Mouse (Mus musculus): Measurements from ENCODE around the gene Klhl42. TPM values are rescaled to one million over a fixed set of nuclear protein-coding genes. Genes with fewer than 3 reads are reported as not detected.

The Klhl42 gene
- polyA plus RNA-seq (2015; fragmentation: Nextera tagmentation; extraction: Ambion mirVana), result 5.2 and 5.8 TPM in 2 replicates

DNA sequence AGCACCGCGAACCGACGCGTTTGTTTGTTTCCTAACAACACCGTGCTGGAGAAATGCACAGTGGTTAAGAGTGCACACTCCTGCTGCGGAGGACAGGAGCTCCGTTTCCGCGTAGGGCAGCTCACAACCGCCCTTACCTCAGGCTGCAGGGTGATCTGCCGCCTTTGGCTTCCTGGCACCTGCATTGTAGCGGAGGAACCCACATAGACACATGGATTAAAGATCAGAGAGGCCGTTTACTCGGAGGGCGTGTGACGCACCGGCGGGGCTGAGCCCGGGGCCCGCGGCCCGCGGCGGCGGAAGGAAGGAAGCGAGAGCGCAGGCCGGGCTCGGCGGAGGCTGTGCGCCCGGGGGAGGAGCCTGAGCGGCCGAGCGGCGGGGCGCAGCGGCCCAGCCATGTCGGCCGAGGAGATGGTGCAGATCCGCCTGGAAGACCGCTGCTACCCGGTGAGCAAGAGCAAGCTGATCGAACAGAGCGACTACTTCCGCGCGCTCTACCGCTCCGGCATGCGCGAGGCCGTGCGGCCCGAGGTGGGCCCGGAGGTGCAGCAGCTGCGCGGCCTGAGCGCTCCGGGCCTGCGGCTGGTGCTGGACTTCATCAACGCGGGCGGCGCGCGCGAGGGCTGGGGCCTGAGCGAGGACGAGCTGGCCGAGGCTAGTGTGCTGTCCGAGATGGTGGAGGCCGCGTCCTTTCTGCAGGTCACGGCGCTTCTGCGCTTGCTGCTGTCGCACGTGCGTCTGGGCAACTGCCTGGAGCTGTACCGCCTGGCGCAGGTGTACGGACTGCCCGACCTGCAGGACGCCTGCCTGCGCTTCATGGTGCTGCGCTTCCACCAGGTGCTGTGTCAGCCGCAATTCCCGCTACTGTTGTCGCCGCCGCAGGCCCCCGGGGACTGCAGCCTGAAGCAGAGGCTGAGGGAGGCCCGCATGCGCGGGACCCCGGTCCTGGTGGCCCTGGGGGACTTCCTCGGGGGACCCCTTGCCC lies at the start of gene Klhl42:
Gene Klhl42 (plus strand): TSS at position 244 of the 985 bp plus-strand sequence.
- 0 out of 2 replicates have a peak, but pooled peaks cover 6% of the 10 kb centered on the region for H3K27me3 ChIP-seq
- ATAC-seq, result peak; percentile 90
- peak within 1 kb of the TSS; percentile 69 for H3K4me3 ChIP-seq (replicated peaks)
- H3K36me3 ChIP-seq, result no peaks in the 10 kb centered on the region
- peak within 1 kb of the TSS; percentile 88 for H3K4me2 ChIP-seq (replicated peaks)
- under 1% methylated on average over 82 of the region's 99 CpGs for WGBS
- no peaks in the 10 kb centered on the region for H3K9me3 ChIP-seq
- H3K27ac ChIP-seq, result peak within 1 kb of the TSS; percentile 89
- H3K4me1 ChIP-seq (replicated peaks), result peaks cover 43% of the 10 kb centered on the region
- H3K9ac ChIP-seq (replicated peaks), result peak within 1 kb of the TSS; percentile 90

DNA sequence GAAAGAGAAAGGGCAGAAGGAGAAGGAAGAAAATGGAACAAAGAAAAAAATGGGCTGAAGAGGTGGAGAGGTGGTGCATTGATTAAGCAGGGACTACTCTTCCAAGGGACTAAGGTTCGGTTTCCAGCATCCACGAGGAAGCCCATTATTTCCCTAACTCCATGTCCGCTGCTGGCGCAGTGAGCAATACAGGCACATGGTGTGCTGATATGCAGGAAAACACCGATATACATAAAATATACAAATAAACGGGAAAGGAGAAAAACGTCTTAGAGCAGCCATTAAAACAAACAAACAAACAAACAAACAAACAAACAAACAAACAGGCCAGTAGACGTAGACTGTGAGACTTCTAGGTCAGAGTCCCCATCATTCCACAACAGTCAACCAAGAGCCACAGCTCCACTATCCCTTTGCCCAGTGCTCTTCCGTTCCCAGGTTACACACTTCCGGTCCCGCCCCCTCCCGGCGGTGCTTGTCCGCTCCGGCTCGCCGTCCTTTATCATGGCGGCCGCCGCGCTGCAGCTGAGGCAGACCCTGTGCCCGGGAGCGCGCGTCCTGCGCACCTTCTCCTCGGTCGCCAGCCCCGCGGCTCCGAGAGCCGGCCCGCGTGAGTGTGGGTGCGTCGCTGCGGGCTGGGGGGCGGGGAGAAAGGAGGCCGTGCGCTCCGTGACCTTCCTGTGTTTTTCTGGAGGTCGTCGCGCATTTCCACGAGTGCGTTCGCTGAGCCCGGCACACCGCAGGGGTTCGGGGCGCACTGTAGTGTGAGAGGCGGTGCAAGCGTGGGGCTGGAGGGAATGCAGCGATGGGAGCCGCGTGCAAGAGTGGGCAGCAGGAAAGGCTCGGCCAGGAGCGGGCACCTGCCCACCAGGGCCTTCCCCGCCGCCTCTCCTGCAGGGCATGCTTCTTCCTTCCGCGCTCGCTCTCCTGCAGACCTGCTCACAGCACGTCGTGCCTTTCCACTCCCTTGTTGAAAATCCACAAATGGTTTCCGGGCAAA lies 48.6 kb upstream of the Klhl42 start, which contains the start of gene Mrps35:
Gene Mrps35 (plus strand): TSS at position 474 of the 1,000 bp plus-strand sequence.
- Histone ChIP-seq H3K36me3 (peaks cover 8% of the 10 kb centered on the region; the same call in 1 of the 2 replicates), H3K4me3 (replicated peaks) (peak within 1 kb of the TSS; percentile 91), H3K9me3 (no peaks in the 10 kb centered on the region), H3K27ac (peak within 1 kb of the TSS; percentile 88), H3K27me3 (peaks cover 12% of the 10 kb centered on the region), H3K4me2 (replicated peaks) (peak within 1 kb of the TSS; percentile 65), H3K4me1 (replicated peaks) (peaks cover 19% of the 10 kb centered on the region), H3K9ac (replicated peaks) (peak within 1 kb of the TSS; percentile 92)
- 6% methylated on average over 66 of the region's 66 CpGs for WGBS
- peak; percentile 100 for ATAC-seq

DNA sequence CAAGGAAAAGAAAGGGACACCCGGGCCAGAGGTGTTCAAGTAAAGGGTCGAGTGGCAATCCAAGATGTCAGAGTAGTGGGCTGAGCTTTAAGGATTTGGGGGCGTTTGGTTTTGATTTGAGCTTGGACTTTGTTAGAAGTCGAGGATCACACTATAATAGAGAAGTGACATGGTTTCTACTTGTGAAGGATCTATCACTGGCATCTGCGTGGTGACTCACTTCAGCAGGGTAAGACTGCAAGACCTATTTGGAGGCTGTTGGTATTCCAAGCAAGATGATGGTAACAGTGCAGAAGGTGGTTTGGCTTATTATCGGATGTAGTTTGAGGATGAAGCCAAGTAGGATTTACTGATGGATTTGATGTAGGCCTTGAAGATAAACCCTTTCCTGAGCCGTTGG lies 47.5 kb upstream of the Klhl42 start:
- Histone ChIP-seq H3K9me3 (no peaks in the 10 kb centered on the region), H3K27ac (no peak overlapping the region), H3K36me3 (peaks cover 19% of the 10 kb centered on the region), H3K4me1 (replicated peaks) (peaks cover 19% of the 10 kb centered on the region), H3K27me3 (peaks cover 12% of the 10 kb centered on the region), H3K4me3 (replicated peaks) (peak overlapping the region; percentile 91), H3K4me2 (replicated peaks) (peak overlapping the region; percentile 65), H3K9ac (replicated peaks) (peak overlapping the region; percentile 92)
- ATAC-seq, result no peak
- 48% methylated on average over 7 of the region's 7 CpGs for WGBS

DNA sequence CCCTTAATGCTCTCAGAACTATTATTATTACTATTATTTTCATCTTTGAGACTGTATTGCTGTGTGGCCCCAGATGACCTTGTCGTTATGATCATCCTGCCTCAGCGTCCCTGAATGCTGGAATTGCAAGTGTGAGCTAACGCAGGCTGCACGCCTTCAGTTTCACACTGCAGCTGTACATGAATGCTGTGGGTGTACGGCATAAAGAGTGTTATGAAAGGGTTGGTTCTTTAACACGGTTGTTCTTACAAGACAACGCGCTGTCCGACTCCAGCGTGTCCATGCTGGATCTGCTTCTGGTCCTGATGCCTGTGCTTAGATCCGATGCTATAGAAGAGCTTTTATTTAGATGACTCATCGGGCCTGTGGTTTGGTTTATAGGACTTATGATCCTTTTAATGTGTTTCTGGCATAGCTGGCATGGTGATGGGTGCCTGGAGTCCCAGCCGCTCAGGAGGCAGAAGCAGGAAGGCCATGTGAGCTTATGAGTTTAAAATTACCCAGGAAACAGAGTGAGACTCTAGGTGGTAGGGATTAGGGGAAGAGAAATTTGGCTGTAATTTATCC lies 41.9 kb upstream of the Klhl42 start:
- peaks cover 63% of the 10 kb centered on the region for H3K36me3 ChIP-seq
- H3K9me3 ChIP-seq, result no peaks in the 10 kb centered on the region
- no peak overlapping the region for H3K4me3 ChIP-seq (replicated peaks)
- peaks cover 2% of the 10 kb centered on the region for H3K4me1 ChIP-seq (replicated peaks)
- no peak overlapping the region for H3K27ac ChIP-seq
- no peak overlapping the region for H3K9ac ChIP-seq (replicated peaks)
- ATAC-seq, result no peak
- H3K4me2 ChIP-seq (replicated peaks), result no peak overlapping the region
- no peaks in the 10 kb centered on the region for H3K27me3 ChIP-seq
- 95% methylated on average over 13 of the region's 13 CpGs for WGBS

DNA sequence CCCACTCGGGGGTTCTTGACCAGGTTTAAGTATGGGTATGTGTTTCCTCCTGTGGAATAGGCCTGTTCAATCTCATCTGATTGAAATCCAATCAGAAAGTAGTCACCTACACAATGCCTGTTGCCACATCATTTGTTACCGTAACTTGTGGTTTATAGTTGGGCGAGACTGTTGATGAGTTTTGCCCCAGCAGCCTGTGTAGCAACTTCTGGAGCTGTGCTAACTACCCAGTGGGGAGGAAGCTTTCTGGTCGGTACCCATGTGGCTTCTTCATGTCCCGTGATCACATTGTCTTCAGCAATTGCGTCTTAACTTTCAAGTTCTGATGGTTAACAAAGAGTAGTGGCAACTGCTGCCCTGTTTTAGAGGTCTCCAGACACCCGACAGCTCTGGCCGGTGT lies 39.5 kb upstream of the Klhl42 start:
- 95% methylated on average over 8 of the region's 8 CpGs for WGBS
- Histone ChIP-seq H3K9me3 (no peaks in the 10 kb centered on the region), H3K4me2 (replicated peaks) (no peak overlapping the region), H3K4me1 (replicated peaks) (no peaks in the 10 kb centered on the region), H3K36me3 (peaks cover 84% of the 10 kb centered on the region), H3K27me3 (no peaks in the 10 kb centered on the region), H3K4me3 (replicated peaks) (no peak overlapping the region), H3K27ac (no peak overlapping the region), H3K9ac (replicated peaks) (no peak overlapping the region)
- no peak for ATAC-seq

DNA sequence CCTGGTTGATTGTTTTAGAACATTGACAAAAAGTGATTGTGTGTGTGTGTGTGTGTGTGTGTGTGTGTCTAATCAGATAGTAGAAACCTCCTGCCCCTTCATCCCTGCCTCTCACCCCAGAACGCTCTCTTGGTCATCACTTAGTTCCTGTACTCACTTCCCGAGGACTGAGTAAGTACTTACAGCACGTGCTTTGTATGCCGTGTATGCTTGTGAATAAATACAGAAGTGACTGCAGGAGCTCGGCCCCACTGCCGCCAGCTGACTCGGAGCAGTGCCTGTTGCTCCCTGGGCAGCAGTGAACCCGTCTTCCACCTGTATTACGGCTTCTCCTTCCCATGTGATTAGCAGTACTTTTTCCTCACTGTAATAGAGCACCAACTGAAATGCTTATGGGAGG lies 38.7 kb upstream of the Klhl42 start:
- no peak overlapping the region for H3K4me3 ChIP-seq (replicated peaks)
- no peak overlapping the region for H3K4me2 ChIP-seq (replicated peaks)
- peaks cover 82% of the 10 kb centered on the region for H3K36me3 ChIP-seq
- no peak overlapping the region for H3K27ac ChIP-seq
- H3K27me3 ChIP-seq, result no peaks in the 10 kb centered on the region
- H3K4me1 ChIP-seq (replicated peaks), result no peaks in the 10 kb centered on the region
- 95% methylated on average over 9 of the region's 9 CpGs for WGBS
- H3K9ac ChIP-seq (replicated peaks), result no peak overlapping the region
- no peak for ATAC-seq
- no peaks in the 10 kb centered on the region for H3K9me3 ChIP-seq

DNA sequence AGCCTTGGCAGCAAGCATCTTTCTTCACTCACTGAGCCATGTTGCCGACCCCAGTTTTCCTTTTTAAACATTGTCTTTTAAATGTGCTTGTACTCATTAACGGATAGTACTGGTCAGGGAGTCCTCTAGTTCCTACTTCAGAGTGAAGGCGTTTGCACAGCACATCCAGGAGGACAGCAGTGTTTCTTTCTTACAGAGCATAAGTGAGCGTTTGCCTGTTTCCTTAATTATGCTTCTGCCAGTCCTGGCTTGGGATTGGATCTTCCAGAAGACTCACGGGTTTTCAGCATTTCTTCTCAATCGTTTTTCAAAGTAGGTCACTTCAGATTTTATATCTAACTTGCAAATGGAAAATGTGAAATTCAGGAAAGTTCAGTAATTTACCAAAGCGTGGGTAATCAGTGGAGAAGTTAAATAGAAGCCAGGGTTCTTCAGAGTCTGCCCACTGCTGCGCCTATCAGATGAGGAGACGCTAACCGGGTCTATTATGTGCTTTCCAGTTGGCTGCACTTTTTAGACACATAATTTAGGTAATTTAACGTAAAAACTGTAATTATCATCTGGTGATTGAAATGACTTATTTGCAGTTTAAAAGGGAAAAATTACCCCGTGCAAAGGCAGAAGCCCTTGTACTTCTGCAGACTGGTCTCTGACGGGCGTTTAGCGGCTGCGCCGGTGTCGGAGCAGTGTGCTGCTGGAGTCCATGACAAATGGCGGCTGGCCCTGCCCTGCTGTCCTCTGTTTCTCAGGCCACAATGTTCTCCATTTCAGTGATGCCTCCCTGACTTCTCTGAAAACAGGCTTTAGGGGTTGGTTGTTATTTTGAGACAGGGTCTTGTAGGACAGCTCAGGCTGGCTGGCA lies 37.2 kb upstream of the Klhl42 start:
- Histone ChIP-seq H3K27ac (no peak overlapping the region), H3K9ac (replicated peaks) (no peak overlapping the region), H3K4me1 (replicated peaks) (no peaks in the 10 kb centered on the region), H3K9me3 (no peaks in the 10 kb centered on the region), H3K36me3 (peaks cover 76% of the 10 kb centered on the region), H3K4me3 (replicated peaks) (no peak overlapping the region), H3K4me2 (replicated peaks) (no peak overlapping the region), H3K27me3 (no peaks in the 10 kb centered on the region)
- ATAC-seq, result no peak
- 92% methylated on average over 19 of the region's 19 CpGs for WGBS

DNA sequence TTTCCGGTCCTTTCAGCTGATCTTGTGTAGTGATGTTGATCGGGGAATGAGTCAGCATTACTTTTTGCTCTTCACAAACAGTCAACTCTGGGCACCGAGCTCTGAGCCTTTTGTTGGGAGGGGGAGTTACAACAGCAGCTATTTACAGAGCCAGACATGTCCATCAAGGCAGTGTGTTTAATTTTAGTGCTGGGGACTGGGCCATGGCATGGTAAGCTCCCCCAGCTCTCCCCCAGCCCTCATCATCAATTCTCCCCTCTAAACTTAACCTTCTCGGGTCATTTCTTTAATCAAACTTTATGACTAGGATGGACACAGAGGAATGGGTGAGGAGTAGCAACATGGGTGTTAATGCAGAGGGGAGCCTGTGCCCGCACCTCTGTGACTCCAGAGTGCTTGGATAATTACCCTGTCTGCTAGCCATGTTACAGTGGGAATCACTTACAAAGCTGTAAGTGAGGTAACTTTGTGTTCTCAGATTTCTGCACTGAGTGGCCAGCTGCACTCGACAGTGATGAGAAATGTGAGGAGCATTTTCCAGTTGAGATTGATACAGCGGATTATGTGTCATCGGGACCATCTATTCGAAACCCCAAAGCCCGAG lies 35.7 kb upstream of the Klhl42 start:
- H3K9ac ChIP-seq (replicated peaks), result no peak overlapping the region
- no peak overlapping the region for H3K27ac ChIP-seq
- H3K4me2 ChIP-seq (replicated peaks), result no peak overlapping the region
- H3K27me3 ChIP-seq, result no peaks in the 10 kb centered on the region
- no peaks in the 10 kb centered on the region for H3K4me1 ChIP-seq (replicated peaks)
- no peak overlapping the region for H3K4me3 ChIP-seq (replicated peaks)
- WGBS, result 93% methylated on average over 10 of the region's 10 CpGs
- peaks cover 71% of the 10 kb centered on the region for H3K36me3 ChIP-seq
- H3K9me3 ChIP-seq, result no peaks in the 10 kb centered on the region
- no peak for ATAC-seq

DNA sequence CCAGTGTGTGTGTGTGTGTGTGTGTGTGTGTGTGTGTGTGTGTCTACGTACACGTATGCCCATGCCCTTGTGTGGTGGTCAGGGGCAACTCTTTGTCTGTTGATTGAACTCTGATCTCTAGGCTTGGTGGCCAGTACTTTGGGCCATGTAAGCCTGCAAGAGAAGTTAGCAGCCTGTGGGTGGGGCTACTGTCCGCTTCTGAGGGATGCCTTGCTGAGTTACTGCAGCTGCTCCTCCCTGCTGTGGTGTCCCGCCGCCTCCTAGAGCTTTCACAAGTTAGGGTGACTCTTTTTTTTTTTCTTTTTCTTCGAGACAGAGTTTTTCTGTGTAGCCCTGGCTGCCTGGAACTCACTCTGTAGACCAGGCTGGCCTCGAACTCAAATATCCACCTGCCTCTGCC lies 31.9 kb upstream of the Klhl42 start:
- H3K36me3 ChIP-seq, result peaks cover 73% of the 10 kb centered on the region
- WGBS, result 69% methylated on average over 7 of the region's 7 CpGs

DNA sequence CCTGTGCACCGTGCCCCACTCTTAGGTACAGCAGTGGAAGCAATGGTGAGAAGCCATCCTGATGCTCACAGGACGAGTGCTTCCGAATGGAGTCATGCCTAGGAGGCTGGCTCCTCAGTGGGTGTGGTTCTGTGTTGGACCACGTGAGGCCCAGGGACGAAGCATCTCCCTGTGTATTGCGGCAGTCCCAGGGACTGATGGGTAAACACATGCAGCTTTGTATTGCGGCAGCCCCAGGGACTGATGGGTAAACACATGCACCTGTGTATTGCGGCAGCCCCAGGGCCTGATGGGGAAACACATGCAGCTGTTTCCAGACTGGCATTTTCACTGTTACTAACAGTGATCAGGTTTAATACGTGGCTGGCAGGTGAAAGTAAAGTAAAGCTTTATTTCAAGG lies 29.5 kb upstream of the Klhl42 start:
- no peaks in the 10 kb centered on the region for H3K9me3 ChIP-seq
- H3K4me3 ChIP-seq (replicated peaks), result no peak overlapping the region
- no peaks in the 10 kb centered on the region for H3K27me3 ChIP-seq
- ATAC-seq, result peak; percentile 76
- H3K36me3 ChIP-seq, result peaks cover 60% of the 10 kb centered on the region
- no peak overlapping the region for H3K4me2 ChIP-seq (replicated peaks)
- H3K27ac ChIP-seq, result 0 out of 2 replicates have a peak overlapping the region, but pooled peaks have one; percentile 6
- H3K4me1 ChIP-seq (replicated peaks), result no peaks in the 10 kb centered on the region
- H3K9ac ChIP-seq (replicated peaks), result no peak overlapping the region
- 85% methylated on average over 9 of the region's 9 CpGs for WGBS

More for the DNA sequence above, 31.9 kb upstream of the Klhl42 start:
- no peak overlapping the region for H3K9ac ChIP-seq (replicated peaks)
- no peak for ATAC-seq
- no peaks in the 10 kb centered on the region for H3K9me3 ChIP-seq
- no peaks in the 10 kb centered on the region for H3K27me3 ChIP-seq
- H3K4me3 ChIP-seq (replicated peaks), result no peak overlapping the region
- H3K4me2 ChIP-seq (replicated peaks), result no peak overlapping the region
- no peak overlapping the region for H3K27ac ChIP-seq
- no peaks in the 10 kb centered on the region for H3K4me1 ChIP-seq (replicated peaks)

Measured in midbrain, embryonic 13.5 days (tissue).